10 mouse cellular contexts compared by ENCODE assay signal in the genomic region with DNA sequence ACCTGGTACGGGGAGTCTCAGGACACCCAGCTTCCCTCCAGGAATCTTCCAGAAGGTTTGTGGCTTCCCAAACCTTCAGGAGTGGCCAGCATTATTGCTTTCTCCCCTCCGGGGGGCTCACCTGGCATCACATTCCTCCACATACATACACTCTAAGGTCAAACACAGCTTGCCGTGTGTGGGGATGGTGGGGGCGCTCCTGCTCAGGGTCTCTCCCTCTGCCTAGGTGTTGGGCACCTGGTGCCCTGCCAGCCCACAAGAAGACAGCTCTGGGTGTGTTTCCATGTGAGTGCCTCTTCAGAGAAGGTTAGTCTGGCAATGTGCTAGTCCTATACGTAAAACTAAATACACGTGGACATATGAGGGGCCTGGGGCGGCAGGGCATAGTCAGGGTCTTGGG. TPM values are rescaled to one million over a fixed set of nuclear protein-coding genes. Genes with fewer than 3 reads are reported as not detected.
DNase-seq lines count a peak whose midpoint lies in the region; ATAC-seq and TF ChIP-seq lines count a peak whose summit lies in the region.
"Had no signal": no experiment of that assay in that cellular context is flagged by ENCODE, and none has a peak within 500 bp of the region (broad histone marks: within the 10 kb centered on the region; RNA-seq: fewer than 3 reads in every experiment).

No protein-coding gene starts in this region.

- peak overlapping the region; percentile 73 for H3K4me2 ChIP-seq in kidney, embryonic 14.5 days (replicated peaks; ENCODE audit: low read depth, low read length)
- peak overlapping the region; percentile 92 for H3K4me2 ChIP-seq in limb, embryonic 13.5 days (replicated peaks)
- H3K4me2 ChIP-seq in stomach, embryonic 16.5 days (ENCODE audit: low read depth, low read length) = peak overlapping the region; percentile 90

- WGBS in kidney, embryonic 14.5 days = 29% methylated on average over 7 of the region's 7 CpGs
- 37% methylated on average over 7 of the region's 7 CpGs for WGBS in limb, embryonic 13.5 days
- 47% methylated on average over 7 of the region's 7 CpGs for WGBS in stomach, embryonic 16.5 days

- no peaks in the 10 kb centered on the region; the same call in none of the 2 replicates for H3K4me1 ChIP-seq in kidney, embryonic 14.5 days (ENCODE audit: control insufficient read depth, insufficient read depth, low read length)
- no peaks in the 10 kb centered on the region for H3K4me1 ChIP-seq in embryonic fibroblast, embryonic 13.5 days (ENCODE audit: control insufficient read depth, insufficient read depth, low read length)
- peaks cover 12% of the 10 kb centered on the region for H3K4me1 ChIP-seq in limb, embryonic 13.5 days
- H3K4me1 ChIP-seq in stomach, embryonic 16.5 days (ENCODE audit: control insufficient read depth, insufficient read depth, low read length) = 0 out of 2 replicates have a peak, but pooled peaks cover 4% of the 10 kb centered on the region

- H3K9me3 ChIP-seq in kidney, embryonic 14.5 days (ENCODE audit: control insufficient read depth, low read length) = no peaks in the 10 kb centered on the region
- H3K9me3 ChIP-seq in limb, embryonic 13.5 days = no peaks in the 10 kb centered on the region
- no peaks in the 10 kb centered on the region for H3K9me3 ChIP-seq in stomach, embryonic 16.5 days (replicated peaks; ENCODE audit: control insufficient read depth, low read length)

- DNase-seq in kidney, adult 11 months = no peak
- DNase-seq in embryo, embryonic 10 days (ENCODE audit: low spot score) = no peak
- no peak for DNase-seq in spleen, adult 12 weeks (ENCODE audit: low spot score)
- no peak for DNase-seq in natural killer cell, adult 2 months (ENCODE audit: low spot score in 2 of 2)
- DNase-seq: layer of hippocampus, postnatal 36 days had no signal

- H3K36me3 ChIP-seq in kidney, embryonic 14.5 days (ENCODE audit: control insufficient read depth, insufficient read depth, low read length) = peaks cover 14% of the 10 kb centered on the region; the same call in 1 of the 2 replicates
- H3K36me3 ChIP-seq in limb, embryonic 13.5 days = no peaks in the 10 kb centered on the region
- no peaks in the 10 kb centered on the region for H3K36me3 ChIP-seq in stomach, embryonic 16.5 days (ENCODE audit: control insufficient read depth, insufficient read depth, low read length)

- ATAC-seq in kidney, embryonic 14.5 days (ENCODE audit: low FRiP score, low TSS enrichment) = no peak
- ATAC-seq in limb, embryonic 13.5 days (ENCODE audit: low FRiP score, low read depth) = no peak
- ATAC-seq in stomach, embryonic 16.5 days (ENCODE audit: insufficient read depth, low FRiP score) = no peak

- no peak for TF ChIP-seq CTCF in embryonic fibroblast, embryonic 13.5 days (IDR thresholded peaks at IDR 0.05; ENCODE audit: borderline replicate concordance, insufficient read depth, low read length)

- H3K4me3 ChIP-seq in kidney, embryonic 14.5 days (ENCODE audit: low read length) = peak overlapping the region; percentile 73
- peak overlapping the region; percentile 70 for H3K4me3 ChIP-seq in embryonic fibroblast, embryonic 13.5 days (ENCODE audit: insufficient read depth, low read length)
- H3K4me3 ChIP-seq in limb, embryonic 13.5 days = peak overlapping the region; percentile 57
- peak overlapping the region; percentile 72 for H3K4me3 ChIP-seq in stomach, embryonic 16.5 days (replicated peaks; ENCODE audit: low read length)

- no peak for TF ChIP-seq POLR2A in embryonic fibroblast, embryonic 13.5 days (IDR thresholded peaks at IDR 0.05; ENCODE audit: low read depth, low read length)

- peak overlapping the region; percentile 74; the same call in 1 of the 2 replicates for H3K9ac ChIP-seq in kidney, embryonic 14.5 days (ENCODE audit: low read depth, low read length)
- H3K9ac ChIP-seq in limb, embryonic 13.5 days = peak overlapping the region; percentile 51; the same call in 1 of the 2 replicates
- peak overlapping the region; percentile 80; the same call in 1 of the 2 replicates for H3K9ac ChIP-seq in stomach, embryonic 16.5 days (ENCODE audit: low read length)

- no peak overlapping the region for H3K27ac ChIP-seq in kidney, embryonic 14.5 days (ENCODE audit: low read depth, low read length)
- no peak overlapping the region for H3K27ac ChIP-seq in embryonic fibroblast, embryonic 13.5 days (ENCODE audit: insufficient read depth, low read length)
- no peak overlapping the region for H3K27ac ChIP-seq in limb, embryonic 13.5 days
- no peak overlapping the region for H3K27ac ChIP-seq in stomach, embryonic 16.5 days (ENCODE audit: low read length)

- no peaks in the 10 kb centered on the region for H3K27me3 ChIP-seq in kidney, embryonic 14.5 days (ENCODE audit: control insufficient read depth, insufficient read depth, low read length)
- H3K27me3 ChIP-seq in limb, embryonic 13.5 days = peaks cover 94% of the 10 kb centered on the region
- H3K27me3 ChIP-seq in stomach, embryonic 16.5 days (ENCODE audit: control insufficient read depth, insufficient read depth, low read length) = no peaks in the 10 kb centered on the region

RNA-seq across cellular contexts. Expression of gene Phf19, which starts 1.2 kb away (rescaled TPM):
- polyA plus RNA-seq in kidney, embryonic 14.5 days (2014; fragmentation: Nextera tagmentation; extraction: Ambion mirVana) = 29.9 and 35.1 TPM in 2 replicates
- polyA plus RNA-seq in embryonic fibroblast, embryonic 13.5 days (2011; ENCODE audit: insufficient read length, low read depth, missing spikeins) = 5.9 and 7.6 TPM in 2 replicates
- 1.6 and 2.6 TPM in 2 replicates for polyA plus RNA-seq in limb, embryonic 13.5 days (2015; fragmentation: Nextera tagmentation; extraction: Ambion mirVana)
- 6.8 and 7.6 TPM in 2 replicates for polyA plus RNA-seq in stomach, embryonic 16.5 days (2015; fragmentation: Nextera tagmentation; extraction: Ambion mirVana)

RNA-seq across cellular contexts. Expression of gene Psmd5, which starts 37.8 kb away (rescaled TPM):
- polyA plus RNA-seq in kidney, embryonic 14.5 days (2014; fragmentation: Nextera tagmentation; extraction: Ambion mirVana) = 128 and 157 TPM in 2 replicates
- polyA plus RNA-seq in embryonic fibroblast, embryonic 13.5 days (2011; ENCODE audit: insufficient read length, low read depth, missing spikeins) = 65.7 and 67.6 TPM in 2 replicates
- polyA plus RNA-seq in limb, embryonic 13.5 days (2015; fragmentation: Nextera tagmentation; extraction: Ambion mirVana) = 101 and 102 TPM in 2 replicates
- polyA plus RNA-seq in stomach, embryonic 16.5 days (2015; fragmentation: Nextera tagmentation; extraction: Ambion mirVana) = 77.1 and 81.2 TPM in 2 replicates

RNA-seq across cellular contexts. Expression of gene Cutal, which starts 38.4 kb away (rescaled TPM):
- polyA plus RNA-seq in kidney, embryonic 14.5 days (2014; fragmentation: Nextera tagmentation; extraction: Ambion mirVana) = 5.8 TPM in 2 replicates
- 0.32 TPM in 1 of 2 replicates, not detected in the other for polyA plus RNA-seq in embryonic fibroblast, embryonic 13.5 days (2011; ENCODE audit: insufficient read length, low read depth, missing spikeins)
- polyA plus RNA-seq in limb, embryonic 13.5 days (2015; fragmentation: Nextera tagmentation; extraction: Ambion mirVana) = 0.09 and 0.26 TPM in 2 replicates
- polyA plus RNA-seq in stomach, embryonic 16.5 days (2015; fragmentation: Nextera tagmentation; extraction: Ambion mirVana) = 0.76 and 1.1 TPM in 2 replicates
- polyA plus RNA-seq: spleen, adult 2 months had no signal

RNA-seq across cellular contexts. Expression of gene Traf1, which starts 49.0 kb away (rescaled TPM):
- polyA plus RNA-seq in kidney, embryonic 14.5 days (2014; fragmentation: Nextera tagmentation; extraction: Ambion mirVana) = 15.9 and 18.1 TPM in 2 replicates
- polyA plus RNA-seq in embryonic fibroblast, embryonic 13.5 days (2011; ENCODE audit: insufficient read length, low read depth, missing spikeins) = 2.0 and 2.3 TPM in 2 replicates
- 3.3 TPM in 2 replicates for polyA plus RNA-seq in limb, embryonic 13.5 days (2015; fragmentation: Nextera tagmentation; extraction: Ambion mirVana)
- 3.8 and 6.2 TPM in 2 replicates for polyA plus RNA-seq in stomach, embryonic 16.5 days (2015; fragmentation: Nextera tagmentation; extraction: Ambion mirVana)
